Mouse (Mus musculus) G1E (cell line): ENCODE data around the gene Klhl36.

Experiments used
- CTCF ChIP-seq: IDR thresholded peaks from 2 replicates; pipeline ENCODE4 v1.5.1; 2012; ENCODE audit warnings: low read depth, low read length, inconsistent platforms, mixed read lengths
- GATA1 ChIP-seq: IDR thresholded peaks from 2 replicates; pipeline ENCODE4 v1.6.1; 2012; ENCODE audit warnings: borderline replicate concordance, low read length, inconsistent platforms, mixed read lengths
- GATA2 ChIP-seq: IDR thresholded peaks from 2 replicates; pipeline ENCODE4 v1.6.1; 2012; ENCODE audit warnings: low read depth, low read length, inconsistent platforms, borderline replicate concordance
- POLR2AphosphoS5 ChIP-seq: IDR thresholded peaks from 2 replicates; pipeline ENCODE4 v1.6.1; 2012; ENCODE audit warnings: low read depth, low read length, inconsistent platforms; ENCODE audit not compliant: insufficient replicate concordance
- TAL1 ChIP-seq: conservative IDR thresholded peaks from 2 replicates; pipeline ENCODE4 v1.6.1; 2012; ENCODE audit warnings: low read depth, low read length, inconsistent platforms, mixed read lengths

DNA sequence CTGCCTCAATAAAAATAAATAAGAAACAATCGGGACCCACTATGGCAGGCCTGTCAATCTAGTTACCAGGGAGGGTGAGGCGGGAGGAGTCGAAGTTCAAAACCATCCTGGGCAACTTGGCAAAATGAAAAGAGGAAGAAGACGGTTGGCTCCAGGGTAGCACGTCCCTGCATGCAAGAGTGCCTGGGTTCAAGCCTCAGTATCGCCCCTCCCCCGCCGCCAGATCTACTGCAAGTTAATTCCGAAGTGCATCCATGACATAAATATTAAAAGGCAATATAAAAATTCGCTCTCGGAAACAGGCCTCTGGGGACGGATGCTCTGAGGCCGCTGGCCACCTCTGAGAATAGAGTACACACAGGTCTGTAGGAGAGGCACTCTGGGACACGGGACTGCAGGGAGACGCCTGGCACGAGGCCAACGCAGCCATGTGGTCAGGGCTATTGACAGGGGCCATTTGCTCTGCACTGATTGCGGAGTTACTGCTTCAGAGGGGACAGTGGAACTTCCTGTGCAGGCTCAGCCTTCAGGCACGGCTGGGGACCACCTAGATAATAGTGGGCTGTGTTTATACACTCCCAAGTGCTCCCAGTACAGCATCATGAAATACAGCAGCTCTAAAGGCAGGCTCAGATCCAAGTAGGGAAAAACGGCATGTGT lies 30.6 kb upstream of the Klhl36 start:
- TF ChIP-seq CTCF = no peak
- no peak for TF ChIP-seq GATA1
- no peak for TF ChIP-seq POLR2AphosphoS5
- TF ChIP-seq TAL1 = no peak
- TF ChIP-seq GATA2 = no peak
